Mouse (Mus musculus): ENCODE results near the gene Cela1. TPM values are rescaled to one million over a fixed set of nuclear protein-coding genes. Genes with fewer than 3 reads are reported as not detected.

The Cela1 gene
- polyA plus RNA-seq, 1 experiment from 2014 or later, result 4.2 TPM

- H3K36me3 ChIP-seq, result no peaks in the 10 kb centered on the region
- no peak for ATAC-seq (ENCODE audit: insufficient number of reproducible peaks, low FRiP score, low TSS enrichment, low read depth)
- no peak overlapping the region for H3K4me3 ChIP-seq
- H3K4me1 ChIP-seq, result peaks cover 2% of the 10 kb centered on the region; the same call in 1 of the 2 replicates
- H3K9me3 ChIP-seq, result no peaks in the 10 kb centered on the region
- H3K4me2 ChIP-seq, result no peak overlapping the region
- WGBS, result 40% methylated on average over 3 of the region's 3 CpGs
- no peak overlapping the region for H3K27ac ChIP-seq
- H3K9ac ChIP-seq, result no peak overlapping the region
- H3K27me3 ChIP-seq, result 0 out of 2 replicates have a peak, but pooled peaks cover 4% of the 10 kb centered on the region
Measured at GRCm38 (mm10) chr15:100680381-100680780, 7.3 kb downstream of the Cela1 start.

- no peaks in the 10 kb centered on the region for H3K36me3 ChIP-seq
- no peak overlapping the region for H3K4me3 ChIP-seq
- 83% methylated on average over 14 of the region's 14 CpGs for WGBS
- H3K9ac ChIP-seq, result no peak overlapping the region
- H3K27ac ChIP-seq, result no peak overlapping the region
- H3K4me2 ChIP-seq, result no peak overlapping the region
- H3K4me1 ChIP-seq, result peaks cover 2% of the 10 kb centered on the region; the same call in 1 of the 2 replicates
- no peak for ATAC-seq (ENCODE audit: insufficient number of reproducible peaks, low FRiP score, low TSS enrichment, low read depth)
- H3K9me3 ChIP-seq, result no peaks in the 10 kb centered on the region
- no peaks in the 10 kb centered on the region for H3K27me3 ChIP-seq
Measured at GRCm38 (mm10) chr15:100679005-100679404, 8.7 kb downstream of the Cela1 start.

GRCm38 (mm10) chr15:100678581-100678980 is 9.1 kb downstream of the Cela1 start:
- no peaks in the 10 kb centered on the region for H3K27me3 ChIP-seq
- no peaks in the 10 kb centered on the region for H3K36me3 ChIP-seq
- no peak overlapping the region for H3K27ac ChIP-seq
- no peak overlapping the region for H3K4me3 ChIP-seq
- no peaks in the 10 kb centered on the region for H3K9me3 ChIP-seq
- no peak overlapping the region for H3K9ac ChIP-seq
- H3K4me1 ChIP-seq, result peaks cover 2% of the 10 kb centered on the region; the same call in 1 of the 2 replicates
- no peak overlapping the region for H3K4me2 ChIP-seq
- 77% methylated on average over 12 of the region's 12 CpGs for WGBS
- no peak for ATAC-seq (ENCODE audit: insufficient number of reproducible peaks, low FRiP score, low TSS enrichment, low read depth)

- Histone ChIP-seq H3K27ac (no peak overlapping the region), H3K27me3 (no peaks in the 10 kb centered on the region), H3K4me2 (no peak overlapping the region), H3K9me3 (no peaks in the 10 kb centered on the region), H3K4me3 (no peak overlapping the region), H3K9ac (no peak overlapping the region), H3K4me1 (peaks cover 2% of the 10 kb centered on the region; the same call in 1 of the 2 replicates), H3K36me3 (no peaks in the 10 kb centered on the region)
- 90% methylated on average over 8 of the region's 8 CpGs for WGBS
- ATAC-seq (ENCODE audit: insufficient number of reproducible peaks, low FRiP score, low TSS enrichment, low read depth), result no peak
Measured at GRCm38 (mm10) chr15:100677675-100678074, 10.0 kb downstream of the Cela1 start.

- H3K4me2 ChIP-seq, result no peak overlapping the region
- 78% methylated on average over 1 of the region's 1 CpGs for WGBS
- no peak overlapping the region for H3K9ac ChIP-seq
- H3K9me3 ChIP-seq, result no peaks in the 10 kb centered on the region
- H3K4me1 ChIP-seq, result peaks cover 2% of the 10 kb centered on the region; the same call in 1 of the 2 replicates
- H3K36me3 ChIP-seq, result no peaks in the 10 kb centered on the region
- H3K27ac ChIP-seq, result no peak overlapping the region
- no peak for ATAC-seq (ENCODE audit: insufficient number of reproducible peaks, low FRiP score, low TSS enrichment, low read depth)
- H3K4me3 ChIP-seq, result no peak overlapping the region
- H3K27me3 ChIP-seq, result no peaks in the 10 kb centered on the region
Measured at GRCm38 (mm10) chr15:100676521-100676920, 11.2 kb downstream of the Cela1 start.

- Histone ChIP-seq H3K27me3 (no peaks in the 10 kb centered on the region), H3K4me3 (no peak overlapping the region), H3K9me3 (no peaks in the 10 kb centered on the region), H3K9ac (no peak overlapping the region), H3K27ac (no peak overlapping the region), H3K4me2 (no peak overlapping the region), H3K36me3 (no peaks in the 10 kb centered on the region), H3K4me1 (peaks cover 2% of the 10 kb centered on the region; the same call in 1 of the 2 replicates)
- ATAC-seq (ENCODE audit: insufficient number of reproducible peaks, low FRiP score, low TSS enrichment, low read depth), result no peak
- WGBS, result 45% methylated on average over 3 of the region's 3 CpGs
Measured at GRCm38 (mm10) chr15:100675486-100675885, 12.2 kb downstream of the Cela1 start.

- H3K27me3 ChIP-seq, result no peaks in the 10 kb centered on the region
- no peak overlapping the region for H3K4me2 ChIP-seq
- H3K4me1 ChIP-seq, result peaks cover 2% of the 10 kb centered on the region; the same call in 1 of the 2 replicates
- H3K27ac ChIP-seq, result no peak overlapping the region
- no peak for ATAC-seq (ENCODE audit: insufficient number of reproducible peaks, low FRiP score, low TSS enrichment, low read depth)
- 83% methylated on average over 10 of the region's 10 CpGs for WGBS
- no peaks in the 10 kb centered on the region for H3K36me3 ChIP-seq
- no peak overlapping the region for H3K9ac ChIP-seq
- H3K9me3 ChIP-seq, result no peaks in the 10 kb centered on the region
- H3K4me3 ChIP-seq, result no peak overlapping the region
Measured at GRCm38 (mm10) chr15:100674566-100674965, 13.2 kb downstream of the Cela1 start.

- Histone ChIP-seq H3K36me3 (no peaks in the 10 kb centered on the region), H3K4me2 (no peak overlapping the region), H3K27ac (no peak overlapping the region), H3K4me1 (peaks cover 2% of the 10 kb centered on the region; the same call in 1 of the 2 replicates), H3K27me3 (no peaks in the 10 kb centered on the region), H3K9ac (no peak overlapping the region), H3K9me3 (no peaks in the 10 kb centered on the region), H3K4me3 (no peak overlapping the region)
- 47% methylated on average over 12 of the region's 12 CpGs for WGBS
- ATAC-seq (ENCODE audit: insufficient number of reproducible peaks, low FRiP score, low TSS enrichment, low read depth), result no peak
Measured at GRCm38 (mm10) chr15:100673585-100674391, 13.9 kb downstream of the Cela1 start.

GRCm38 (mm10) chr15:100670833-100671232 is 16.9 kb downstream of the Cela1 start:
- ATAC-seq (ENCODE audit: insufficient number of reproducible peaks, low FRiP score, low TSS enrichment, low read depth), result no peak
- 74% methylated on average over 5 of the region's 5 CpGs for WGBS

GRCm38 (mm10) chr15:100670004-100670403 is 17.7 kb downstream of the Cela1 start:
- H3K27me3 ChIP-seq, result 0 out of 2 replicates have a peak, but pooled peaks cover 4% of the 10 kb centered on the region
- no peak overlapping the region for H3K9ac ChIP-seq
- no peaks in the 10 kb centered on the region for H3K36me3 ChIP-seq
- ATAC-seq (ENCODE audit: insufficient number of reproducible peaks, low FRiP score, low TSS enrichment, low read depth), result no peak
- H3K4me1 ChIP-seq, result 0 out of 2 replicates have a peak, but pooled peaks cover 4% of the 10 kb centered on the region
- no peaks in the 10 kb centered on the region for H3K9me3 ChIP-seq
- 83% methylated on average over 8 of the region's 8 CpGs for WGBS
- H3K27ac ChIP-seq, result no peak overlapping the region
- H3K4me3 ChIP-seq, result no peak overlapping the region
- H3K4me2 ChIP-seq, result no peak overlapping the region

More at GRCm38 (mm10) chr15:100670833-100671232, 16.9 kb downstream of the Cela1 start:
- no peak overlapping the region for H3K9ac ChIP-seq
- H3K4me1 ChIP-seq, result peaks cover 6% of the 10 kb centered on the region; the same call in 1 of the 2 replicates
- H3K9me3 ChIP-seq, result no peaks in the 10 kb centered on the region
- no peak overlapping the region for H3K4me3 ChIP-seq
- H3K27me3 ChIP-seq, result 0 out of 2 replicates have a peak, but pooled peaks cover 4% of the 10 kb centered on the region
- H3K27ac ChIP-seq, result no peak overlapping the region
- no peaks in the 10 kb centered on the region for H3K36me3 ChIP-seq
- no peak overlapping the region for H3K4me2 ChIP-seq

- ATAC-seq (ENCODE audit: insufficient number of reproducible peaks, low FRiP score, low TSS enrichment, low read depth), result no peak
- Histone ChIP-seq H3K27ac (no peak within 1 kb of the TSS), H3K36me3 (no peaks in the 10 kb centered on the region), H3K4me3 (no peak within 1 kb of the TSS), H3K9ac (no peak within 1 kb of the TSS), H3K4me2 (no peak within 1 kb of the TSS), H3K27me3 (0 out of 2 replicates have a peak, but pooled peaks cover 4% of the 10 kb centered on the region), H3K9me3 (no peaks in the 10 kb centered on the region), H3K4me1 (0 out of 2 replicates have a peak, but pooled peaks cover 4% of the 10 kb centered on the region)
- WGBS, result 87% methylated on average over 20 of the region's 20 CpGs
Measured at GRCm38 (mm10) chr15:100669337-100669736, 18.4 kb downstream of the Cela1 start, which contains the start of gene Bin2. TSS of gene Bin2 (minus strand) at chr15:100669553.

- Histone ChIP-seq H3K27ac (no peak overlapping the region), H3K36me3 (no peaks in the 10 kb centered on the region), H3K9ac (no peak overlapping the region), H3K9me3 (no peaks in the 10 kb centered on the region), H3K4me3 (no peak overlapping the region), H3K27me3 (0 out of 2 replicates have a peak, but pooled peaks cover 4% of the 10 kb centered on the region), H3K4me1 (0 out of 2 replicates have a peak, but pooled peaks cover 4% of the 10 kb centered on the region), H3K4me2 (no peak overlapping the region)
- ATAC-seq (ENCODE audit: insufficient number of reproducible peaks, low FRiP score, low TSS enrichment, low read depth), result no peak
- WGBS, result 73% methylated on average over 5 of the region's 5 CpGs
Measured at GRCm38 (mm10) chr15:100667871-100668545, 19.7 kb downstream of the Cela1 start.
